Mouse (Mus musculus): ENCODE measurements around the gene Vhl. TPM values are rescaled to one million over a fixed set of nuclear protein-coding genes. Genes with fewer than 3 reads are reported as not detected.

Vhl gene
- 44.4 and 45.5 TPM in 2 replicates for polyA plus RNA-seq (2016; fragmentation: Nextera tagmentation; extraction: Ambion mirVana)

GRCm38 (mm10) chr6:113623941-113624751, at the start of gene Vhl:
Gene Vhl, plus strand, starts transcription at chr6:113623959.
- WGBS, result under 1% methylated on average over 73 of the region's 76 CpGs

GRCm38 (mm10) chr6:113576044-113576443, 47.7 kb upstream of the Vhl start:
- Histone ChIP-seq H3K4me3 (no peak overlapping the region), H3K4me1 (no peaks in the 10 kb centered on the region), H3K27ac (replicated peaks) (no peak overlapping the region), H3K27me3 (ENCODE audit: low read depth, poor library complexity, severe bottlenecking) (no peaks in the 10 kb centered on the region), H3K36me3 (peaks cover 83% of the 10 kb centered on the region), H3K9me3 (replicated peaks) (no peaks in the 10 kb centered on the region)
- 98% methylated on average over 6 of the region's 6 CpGs for WGBS
- DNase-seq (ENCODE audit: low spot score), result no peak

More at GRCm38 (mm10) chr6:113623941-113624751, at the start of gene Vhl:
- peaks cover 33% of the 10 kb centered on the region for H3K36me3 ChIP-seq
- H3K27ac ChIP-seq (replicated peaks), result peak within 1 kb of the TSS; percentile 94
- no peaks in the 10 kb centered on the region for H3K27me3 ChIP-seq (ENCODE audit: low read depth, poor library complexity, severe bottlenecking)
- H3K4me1 ChIP-seq, result peaks cover 17% of the 10 kb centered on the region
- DNase-seq (ENCODE audit: low spot score), result peak; percentile 87
- peak within 1 kb of the TSS; percentile 68 for H3K4me3 ChIP-seq
- no peaks in the 10 kb centered on the region for H3K9me3 ChIP-seq (replicated peaks)

DNA sequence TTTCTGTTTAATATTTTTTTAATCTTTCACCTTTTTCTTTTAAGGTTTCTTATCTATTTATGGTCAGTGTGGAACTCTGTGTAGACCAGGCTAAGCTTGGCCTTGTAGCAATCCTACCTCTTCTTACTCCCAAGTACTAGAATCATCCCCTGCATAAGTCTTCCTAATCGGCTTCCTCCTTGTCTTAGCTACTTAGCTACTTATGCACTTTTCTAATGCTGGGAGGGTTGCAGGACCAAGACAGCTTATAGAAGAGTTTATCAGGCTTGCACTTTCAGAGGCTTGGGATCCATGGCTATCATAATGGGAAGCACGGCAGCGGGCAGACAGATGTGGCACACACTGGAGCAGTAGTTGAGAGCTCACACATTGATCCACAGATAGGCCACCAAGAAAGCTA, 44.5 kb upstream of the Vhl start:
- H3K4me3 ChIP-seq, result no peak overlapping the region
- no peaks in the 10 kb centered on the region for H3K27me3 ChIP-seq (ENCODE audit: low read depth, poor library complexity, severe bottlenecking)
- H3K36me3 ChIP-seq, result peaks cover 83% of the 10 kb centered on the region
- no peaks in the 10 kb centered on the region for H3K4me1 ChIP-seq
- no peak overlapping the region for H3K27ac ChIP-seq (replicated peaks)
- 93% methylated on average over 3 of the region's 3 CpGs for WGBS
- no peak for DNase-seq (ENCODE audit: low spot score)
- no peaks in the 10 kb centered on the region for H3K9me3 ChIP-seq (replicated peaks)

DNA sequence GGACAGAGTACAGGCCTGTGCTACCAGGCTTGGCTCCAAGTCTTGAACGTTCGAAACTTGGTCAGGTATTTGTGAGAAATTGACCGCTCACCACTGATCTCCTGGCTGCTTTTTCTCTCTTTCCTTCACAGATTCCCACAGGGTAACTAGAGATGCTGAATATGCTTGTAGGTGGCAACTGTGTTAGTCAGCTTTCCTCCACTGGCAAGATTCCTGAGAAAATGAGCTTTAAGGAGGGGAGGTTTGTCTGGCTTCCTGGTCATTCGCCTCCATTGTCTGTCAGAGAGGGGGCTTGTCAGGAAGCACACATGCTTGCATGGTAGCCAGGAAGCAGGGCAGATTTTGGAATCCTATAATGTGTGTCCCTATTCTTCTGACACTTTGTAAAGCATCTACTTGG, 40.7 kb upstream of the Vhl start:
- no peak for DNase-seq (ENCODE audit: low spot score)
- Histone ChIP-seq H3K4me1 (no peaks in the 10 kb centered on the region), H3K36me3 (peaks cover 74% of the 10 kb centered on the region), H3K27ac (replicated peaks) (no peak overlapping the region), H3K9me3 (replicated peaks) (no peaks in the 10 kb centered on the region), H3K27me3 (ENCODE audit: low read depth, poor library complexity, severe bottlenecking) (no peaks in the 10 kb centered on the region), H3K4me3 (no peak overlapping the region)
- WGBS, result 94% methylated on average over 4 of the region's 4 CpGs

GRCm38 (mm10) chr6:113585065-113585464, 38.7 kb upstream of the Vhl start:
- Histone ChIP-seq H3K4me3 (no peak overlapping the region), H3K27me3 (ENCODE audit: low read depth, poor library complexity, severe bottlenecking) (no peaks in the 10 kb centered on the region), H3K27ac (replicated peaks) (no peak overlapping the region), H3K4me1 (no peaks in the 10 kb centered on the region), H3K9me3 (replicated peaks) (no peaks in the 10 kb centered on the region), H3K36me3 (peaks cover 66% of the 10 kb centered on the region)
- 93% methylated on average over 5 of the region's 5 CpGs for WGBS
- no peak for DNase-seq (ENCODE audit: low spot score)

DNA sequence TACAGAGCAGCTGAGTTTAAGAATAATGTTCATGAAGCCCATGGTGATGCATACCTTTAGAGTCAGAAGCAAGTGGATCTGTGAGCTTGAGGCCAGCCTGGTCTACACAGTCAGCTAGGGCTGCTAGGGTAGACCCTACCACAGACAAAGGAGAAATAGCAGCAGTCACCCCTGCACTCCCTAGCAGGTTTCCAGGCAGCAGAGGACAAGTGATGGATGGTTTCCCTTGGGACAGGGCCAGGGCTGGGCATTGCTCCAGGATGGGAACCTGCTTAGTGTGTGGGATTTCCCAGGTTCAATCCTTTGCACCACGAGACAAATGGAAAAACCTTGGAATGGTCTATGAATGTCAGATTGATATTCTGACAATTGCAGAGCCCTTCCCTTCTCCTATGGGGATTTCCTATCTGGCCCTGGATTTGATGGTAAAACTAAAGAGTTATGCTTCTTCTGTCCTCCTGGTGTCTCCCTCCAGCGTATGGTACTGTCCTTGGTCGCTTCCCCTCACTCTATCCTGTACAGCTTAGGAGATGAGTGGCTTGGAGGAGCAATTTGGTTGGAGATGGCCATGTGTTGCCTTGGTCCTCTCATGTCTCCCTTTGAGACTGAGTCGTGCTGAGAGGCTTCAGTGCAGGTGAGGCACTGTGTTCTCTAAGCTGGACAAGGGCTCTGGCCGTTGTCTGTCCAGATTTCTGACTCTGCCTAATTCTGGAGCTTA, 37.1 kb upstream of the Vhl start:
- Histone ChIP-seq H3K4me1 (no peaks in the 10 kb centered on the region), H3K27me3 (ENCODE audit: low read depth, poor library complexity, severe bottlenecking) (no peaks in the 10 kb centered on the region), H3K4me3 (no peak overlapping the region), H3K9me3 (replicated peaks) (no peaks in the 10 kb centered on the region), H3K27ac (replicated peaks) (no peak overlapping the region), H3K36me3 (peaks cover 56% of the 10 kb centered on the region)
- 83% methylated on average over 5 of the region's 5 CpGs for whole genome bisulfite sequencing
- DNase-seq (ENCODE audit: low spot score), result no peak

- Histone ChIP-seq H3K9me3 (replicated peaks) (no peaks in the 10 kb centered on the region), H3K4me1 (no peaks in the 10 kb centered on the region), H3K4me3 (no peak overlapping the region), H3K27ac (replicated peaks) (no peak overlapping the region), H3K27me3 (ENCODE audit: low read depth, poor library complexity, severe bottlenecking) (no peaks in the 10 kb centered on the region), H3K36me3 (peaks cover 36% of the 10 kb centered on the region)
- 90% methylated on average over 2 of the region's 2 CpGs for WGBS
- no peak for DNase-seq (ENCODE audit: low spot score)
Measured at GRCm38 (mm10) chr6:113592637-113593036, 31.1 kb upstream of the Vhl start.

DNA sequence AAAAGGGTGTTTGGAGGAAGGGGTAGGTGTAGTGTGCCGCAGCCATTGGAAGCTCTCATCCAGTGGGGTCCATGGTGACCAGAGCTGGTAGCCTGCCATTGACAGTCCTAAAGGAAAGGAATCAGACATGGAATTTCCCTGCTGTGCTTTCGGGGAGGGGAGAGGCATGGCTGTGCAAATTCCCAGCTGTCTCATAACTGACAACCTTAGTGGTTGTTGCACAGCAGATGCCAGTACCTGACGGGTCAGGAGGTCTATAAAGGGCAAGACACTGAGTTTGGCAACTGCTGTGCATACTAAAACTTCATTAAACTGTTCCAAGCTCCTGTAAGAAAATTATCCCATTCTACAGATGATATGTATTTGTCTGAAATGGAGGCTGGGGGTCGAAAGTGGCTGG, 25.8 kb upstream of the Vhl start:
- peaks cover 10% of the 10 kb centered on the region for H3K4me1 ChIP-seq
- 94% methylated on average over 4 of the region's 4 CpGs for WGBS
- H3K9me3 ChIP-seq (replicated peaks), result no peaks in the 10 kb centered on the region
- H3K27me3 ChIP-seq (ENCODE audit: low read depth, poor library complexity, severe bottlenecking), result no peaks in the 10 kb centered on the region
- H3K36me3 ChIP-seq, result peaks cover 26% of the 10 kb centered on the region
- H3K4me3 ChIP-seq, result no peak overlapping the region
- H3K27ac ChIP-seq (replicated peaks), result no peak overlapping the region
- no peak for DNase-seq (ENCODE audit: low spot score)

GRCm38 (mm10) chr6:113599833-113600232, 23.9 kb upstream of the Vhl start:
- Histone ChIP-seq H3K4me3 (no peak overlapping the region), H3K27ac (replicated peaks) (no peak overlapping the region; the same call in 1 of the 2 replicates), H3K27me3 (ENCODE audit: low read depth, poor library complexity, severe bottlenecking) (no peaks in the 10 kb centered on the region), H3K4me1 (peaks cover 14% of the 10 kb centered on the region), H3K9me3 (replicated peaks) (no peaks in the 10 kb centered on the region), H3K36me3 (peaks cover 19% of the 10 kb centered on the region)
- no peak for DNase-seq (ENCODE audit: low spot score)
- WGBS, result 75% methylated on average over 5 of the region's 5 CpGs

GRCm38 (mm10) chr6:113600543-113601139, 23.1 kb upstream of the Vhl start, which contains the start of gene Fancd2os:
Gene Fancd2os, minus strand, starts transcription at chr6:113600715.
- peak within 1 kb of the TSS; percentile 4 for H3K27ac ChIP-seq (replicated peaks)
- peak; percentile 53 for DNase-seq (ENCODE audit: low spot score)
- H3K9me3 ChIP-seq (replicated peaks), result no peaks in the 10 kb centered on the region
- peaks cover 15% of the 10 kb centered on the region for H3K36me3 ChIP-seq
- H3K4me1 ChIP-seq, result peaks cover 20% of the 10 kb centered on the region
- H3K27me3 ChIP-seq (ENCODE audit: low read depth, poor library complexity, severe bottlenecking), result no peaks in the 10 kb centered on the region
- no peak within 1 kb of the TSS for H3K4me3 ChIP-seq
- 41% methylated on average over 23 of the region's 23 CpGs for WGBS

GRCm38 (mm10) chr6:113602821-113603220, 20.9 kb upstream of the Vhl start:
- Histone ChIP-seq H3K36me3 (peaks cover 20% of the 10 kb centered on the region), H3K27ac (replicated peaks) (no peak overlapping the region), H3K9me3 (replicated peaks) (no peaks in the 10 kb centered on the region), H3K4me1 (peaks cover 29% of the 10 kb centered on the region), H3K27me3 (ENCODE audit: low read depth, poor library complexity, severe bottlenecking) (no peaks in the 10 kb centered on the region), H3K4me3 (no peak overlapping the region)
- DNase-seq (ENCODE audit: low spot score), result no peak
- 94% methylated on average over 6 of the region's 6 CpGs for WGBS

- Histone ChIP-seq H3K36me3 (peaks cover 27% of the 10 kb centered on the region), H3K4me1 (peaks cover 29% of the 10 kb centered on the region), H3K4me3 (peak overlapping the region; percentile 87), H3K27me3 (ENCODE audit: low read depth, poor library complexity, severe bottlenecking) (no peaks in the 10 kb centered on the region), H3K9me3 (replicated peaks) (no peaks in the 10 kb centered on the region), H3K27ac (replicated peaks) (peak overlapping the region; percentile 94)
- DNase-seq (ENCODE audit: low spot score), result no peak
- WGBS, result 50% methylated on average over 12 of the region's 12 CpGs
Measured at GRCm38 (mm10) chr6:113603993-113604392, 19.8 kb upstream of the Vhl start.
